Mouse (Mus musculus) heart, embryonic 11.5 days (tissue): Measurements from ENCODE around the gene Prcc. TPM values are rescaled to one million over a fixed set of nuclear protein-coding genes. Genes with fewer than 3 reads are reported as not detected.

Experiments used
- ATAC-seq: fragments of 200-750 bp; cut with Nextera tagmentation; replicated peaks from 2 replicates; pipeline ENCODE4 v1.8.0; 2017; ENCODE audit warnings: moderate library complexity; ENCODE audit not compliant: insufficient number of reproducible peaks, low FRiP score, low TSS enrichment
- H3K27ac ChIP-seq: fragments of 300-500 bp; sonication (generic); 2 replicates; pipeline ENCODE4 v1.5.1; 2014; ENCODE audit warnings: mild to moderate bottlenecking, low read depth, low read length
- H3K27me3 ChIP-seq: fragments of 300-500 bp; sonication (generic); 2 replicates; pipeline ENCODE4 v1.6.1; 2014; ENCODE audit warnings: mild to moderate bottlenecking, low read length, mixed read lengths; ENCODE audit not compliant: control insufficient read depth, insufficient read depth
- H3K36me3 ChIP-seq: fragments of 300-500 bp; sonication (generic); 2 replicates; pipeline ENCODE4 v1.6.1; 2014; ENCODE audit warnings: mild to moderate bottlenecking, low read length, moderate library complexity, mixed read lengths; ENCODE audit not compliant: control insufficient read depth, insufficient read depth
- H3K4me1 ChIP-seq: fragments of 300-500 bp; sonication (generic); 2 replicates; pipeline ENCODE4 v1.6.1; 2014; ENCODE audit warnings: low read length; ENCODE audit not compliant: control insufficient read depth, insufficient read depth
- H3K4me2 ChIP-seq: fragments of 300-500 bp; sonication (generic); 2 replicates; pipeline ENCODE4 v1.6.1; 2014; ENCODE audit warnings: mild to moderate bottlenecking, moderate library complexity
- H3K4me3 ChIP-seq: fragments of 300-500 bp; sonication (generic); 2 replicates; pipeline ENCODE4 v1.5.1; 2014; ENCODE audit warnings: low read depth, low read length
- H3K9ac ChIP-seq: fragments of 300-500 bp; sonication (generic); 2 replicates; pipeline ENCODE4 v1.6.1; 2014; ENCODE audit warnings: mild to moderate bottlenecking, low read depth, low read length, moderate library complexity
- H3K9me3 ChIP-seq: fragments of 300-500 bp; sonication (generic); replicated peaks from 2 replicates; pipeline ENCODE4 v1.6.1; 2016; ENCODE audit warnings: low read length; ENCODE audit not compliant: control insufficient read depth
- WGBS: fragments of 180-500 bp; shearing (Covaris S2); extraction: QIAGEN DNeasy Blood & Tissue Kit; methylation state at CpG from one replicate; pipeline ENCODE4 v1.1.7; 2014; ENCODE audit not compliant: insufficient replicate concordance; 5-methylcytosine and 5-hydroxymethylcytosine counted together
- polyA plus RNA-seq: library from polyadenylated mRNA; unstranded; fragments of >200 nt; fragmentation: Nextera tagmentation; extraction: Ambion mirVana; gene quantifications from 2 replicates; pipeline ENCODE4 v1.2.1, GENCODE M21; 2014

The Prcc gene
- polyA plus RNA-seq, result 14.1 and 14.5 TPM in 2 replicates

DNA sequence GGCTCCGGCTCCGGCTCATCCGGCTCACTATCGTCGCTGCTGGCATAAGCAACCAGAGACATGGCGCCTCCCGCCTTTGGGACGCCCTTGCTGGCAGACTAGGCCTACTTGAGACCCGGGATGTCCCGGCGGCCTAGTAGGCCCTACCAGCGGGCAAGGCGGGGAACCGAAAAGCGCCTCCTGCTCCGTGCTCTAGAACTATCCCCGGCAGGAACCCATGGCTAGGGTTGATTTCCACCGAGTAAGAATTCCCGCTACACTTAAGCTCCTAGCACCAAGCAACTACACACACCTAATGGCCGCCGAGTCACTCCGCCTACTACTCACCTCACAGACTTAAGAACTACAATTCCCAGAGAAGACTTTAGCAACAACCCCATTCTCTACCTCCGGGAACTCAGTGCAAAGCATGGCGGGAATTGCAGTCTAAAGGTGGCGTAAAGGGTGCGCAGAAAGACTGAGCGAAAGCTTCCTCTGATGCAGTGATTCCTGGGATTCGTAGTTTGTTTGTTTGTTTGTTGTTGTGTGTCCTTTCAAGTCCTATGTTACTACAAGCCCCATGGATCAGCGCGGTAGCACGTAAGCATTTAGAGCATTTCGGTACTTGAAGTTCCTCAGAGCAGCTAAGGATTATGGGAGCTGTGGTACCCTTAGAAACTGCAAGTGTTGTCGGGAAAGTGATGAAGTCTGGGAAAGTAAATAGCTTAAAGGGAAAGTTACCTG lies at the start of gene Prcc:
Gene Prcc, minus strand, starts transcription at position 328 of the 723 bp plus-strand sequence.
- 0 out of 2 replicates have a peak, but pooled peaks cover 2% of the 10 kb centered on the region for H3K9me3 ChIP-seq
- peaks cover 3% of the 10 kb centered on the region; the same call in 1 of the 2 replicates for H3K36me3 ChIP-seq
- H3K4me1 ChIP-seq, result peaks cover 17% of the 10 kb centered on the region
- 0% methylated on average over 33 of the region's 33 CpGs for WGBS
- H3K9ac ChIP-seq, result peak within 1 kb of the TSS; percentile 95
- no peaks in the 10 kb centered on the region for H3K27me3 ChIP-seq
- H3K27ac ChIP-seq, result peak within 1 kb of the TSS; percentile 92
- H3K4me3 ChIP-seq, result peak within 1 kb of the TSS; percentile 90
- ATAC-seq, result peak; percentile 97
- H3K4me2 ChIP-seq, result peak within 1 kb of the TSS; percentile 96

- ATAC-seq, result no peak
- Histone ChIP-seq H3K9ac (no peak overlapping the region), H3K4me1 (peaks cover 7% of the 10 kb centered on the region), H3K4me2 (no peak overlapping the region), H3K36me3 (peaks cover 26% of the 10 kb centered on the region), H3K9me3 (no peaks in the 10 kb centered on the region), H3K4me3 (no peak overlapping the region), H3K27me3 (no peaks in the 10 kb centered on the region), H3K27ac (no peak overlapping the region)
- 81% methylated on average over 4 of the region's 4 CpGs for WGBS
These were observed 49.8 kb upstream of the Prcc start for GRCm38 (mm10) chr3:87935201-87935600.

DNA sequence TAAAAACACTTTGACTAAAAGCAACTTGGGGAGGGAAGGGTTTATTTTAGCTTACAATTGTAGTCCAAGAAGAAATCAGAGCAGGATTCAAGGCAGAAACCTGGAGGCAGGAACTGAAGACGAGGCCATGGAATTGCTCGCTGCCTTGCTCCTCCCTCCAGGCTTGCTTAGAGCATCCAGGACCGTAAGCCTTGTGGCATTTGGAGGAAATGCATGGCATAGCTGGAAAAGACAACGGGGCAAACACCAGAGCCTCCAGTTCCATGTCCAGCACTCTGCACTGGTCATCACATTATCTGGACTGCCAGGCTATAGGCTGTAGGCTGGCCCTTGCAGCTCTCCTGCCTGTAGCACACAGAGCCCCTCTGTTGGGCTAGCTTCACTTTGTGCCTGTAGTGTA lies 49.1 kb upstream of the Prcc start:
- H3K27me3 ChIP-seq, result no peaks in the 10 kb centered on the region
- H3K4me1 ChIP-seq, result peaks cover 7% of the 10 kb centered on the region
- H3K4me3 ChIP-seq, result no peak overlapping the region
- H3K9me3 ChIP-seq, result no peaks in the 10 kb centered on the region
- no peak for ATAC-seq
- H3K4me2 ChIP-seq, result no peak overlapping the region
- WGBS, result 68% methylated on average over 4 of the region's 4 CpGs
- H3K36me3 ChIP-seq, result peaks cover 22% of the 10 kb centered on the region
- no peak overlapping the region for H3K9ac ChIP-seq
- H3K27ac ChIP-seq, result no peak overlapping the region

GRCm38 (mm10) chr3:87934026-87934425 lies 48.6 kb upstream of the Prcc start:
- no peak overlapping the region for H3K9ac ChIP-seq
- peaks cover 18% of the 10 kb centered on the region for H3K36me3 ChIP-seq
- no peak overlapping the region for H3K27ac ChIP-seq
- H3K4me3 ChIP-seq, result no peak overlapping the region
- H3K27me3 ChIP-seq, result no peaks in the 10 kb centered on the region
- H3K4me1 ChIP-seq, result peaks cover 12% of the 10 kb centered on the region
- H3K4me2 ChIP-seq, result no peak overlapping the region
- H3K9me3 ChIP-seq, result no peaks in the 10 kb centered on the region
- no peak for ATAC-seq
- WGBS, result 88% methylated on average over 5 of the region's 5 CpGs

DNA sequence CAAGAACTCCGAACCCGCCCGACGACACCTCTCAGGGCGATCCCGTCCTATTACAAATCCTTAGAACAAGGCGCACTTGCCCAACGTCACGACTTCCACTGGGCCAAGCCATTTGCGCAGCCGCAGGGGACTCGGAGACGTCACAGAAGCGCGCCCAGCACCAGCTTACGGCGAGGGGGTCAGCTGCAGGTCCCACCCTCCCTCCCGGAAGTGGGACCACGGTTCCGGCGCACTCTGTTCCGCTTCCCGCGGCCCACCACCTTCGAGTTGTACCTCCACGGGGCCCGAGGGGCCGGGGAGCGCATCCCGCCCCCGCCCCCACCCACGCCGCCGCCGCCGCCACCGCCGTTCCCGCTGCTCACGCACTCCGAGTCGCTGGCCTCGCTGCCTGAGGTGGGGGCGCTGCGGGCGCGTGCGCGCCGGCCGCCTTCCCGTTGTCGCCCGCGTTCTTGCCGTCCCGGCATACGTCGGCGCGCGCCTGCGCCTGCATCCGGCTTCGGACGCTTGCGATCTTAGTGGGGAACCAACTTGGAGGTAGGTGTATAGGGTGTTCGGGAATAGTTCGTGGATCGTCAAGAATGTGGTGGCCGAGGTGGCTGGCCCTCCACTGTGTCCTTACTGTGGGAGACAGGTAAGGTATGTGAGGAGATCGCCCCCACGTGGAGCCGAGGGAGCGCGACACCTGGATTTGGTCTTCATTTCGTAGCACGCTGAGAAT lies 44.8 kb upstream of the Prcc start, which contains the start of the genes Isg20l2 and Rrnad1:
Gene Isg20l2, plus strand, starts transcription at position 237 of the 718 bp plus-strand sequence.
Gene Rrnad1, minus strand, starts transcription at position 640 of the 718 bp plus-strand sequence.
- H3K9ac ChIP-seq, result peak within 1 kb of the TSS; percentile 97
- no peaks in the 10 kb centered on the region for H3K9me3 ChIP-seq
- peak; percentile 96 for ATAC-seq
- H3K27ac ChIP-seq, result peak within 1 kb of the TSS; percentile 76
- no peaks in the 10 kb centered on the region for H3K27me3 ChIP-seq
- under 1% methylated on average over 61 of the region's 78 CpGs for WGBS
- peak within 1 kb of the TSS; percentile 70 for H3K4me3 ChIP-seq
- H3K4me2 ChIP-seq, result peak within 1 kb of the TSS; percentile 87
- H3K4me1 ChIP-seq, result peaks cover 13% of the 10 kb centered on the region
- H3K36me3 ChIP-seq, result peaks cover 28% of the 10 kb centered on the region

DNA sequence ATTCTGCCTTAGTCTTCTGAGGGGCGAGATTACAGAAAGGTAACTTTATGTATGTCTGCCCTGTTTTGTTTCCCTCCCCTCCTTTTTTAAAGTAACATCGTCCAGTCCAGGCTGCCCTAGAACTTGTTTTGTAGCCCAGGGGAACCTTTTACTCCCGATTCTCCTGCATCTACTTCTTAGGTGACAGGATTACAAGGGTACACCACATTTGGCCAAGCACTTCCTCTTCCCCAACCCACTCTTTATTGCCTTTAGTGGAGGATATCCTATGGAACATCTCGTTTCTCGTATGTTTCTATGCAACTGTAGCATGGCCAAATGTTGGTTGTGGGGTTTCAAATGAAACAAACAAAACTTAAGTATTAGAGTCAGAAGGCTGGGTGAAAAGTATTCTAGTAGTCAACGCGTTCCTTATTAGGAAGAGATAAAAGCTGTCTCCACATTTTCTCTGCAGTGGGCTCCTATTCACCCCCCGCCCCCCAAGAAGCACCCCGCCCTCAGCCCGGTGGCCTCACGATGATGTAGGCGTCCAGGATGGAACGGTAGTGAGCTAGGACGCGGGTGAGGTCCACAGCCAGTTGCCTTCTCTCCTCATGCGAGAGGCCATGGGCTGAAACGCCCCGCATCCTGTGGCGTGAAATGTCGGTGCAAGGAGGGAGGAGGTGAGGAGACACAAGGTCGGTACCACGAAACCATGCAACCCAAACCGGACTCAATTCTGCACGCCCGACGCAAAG lies 44.1 kb upstream of the Prcc start:
- Histone ChIP-seq H3K27ac (peak overlapping the region; percentile 76), H3K9ac (peak overlapping the region; percentile 97), H3K4me1 (peaks cover 13% of the 10 kb centered on the region), H3K4me2 (peak overlapping the region; percentile 87), H3K4me3 (peak overlapping the region; percentile 70), H3K9me3 (no peaks in the 10 kb centered on the region), H3K27me3 (no peaks in the 10 kb centered on the region), H3K36me3 (peaks cover 30% of the 10 kb centered on the region)
- WGBS, result 7% methylated on average over 26 of the region's 26 CpGs
- peak; percentile 23 for ATAC-seq

GRCm38 (mm10) chr3:87927452-87927851 lies 42.0 kb upstream of the Prcc start:
- Histone ChIP-seq H3K4me3 (no peak overlapping the region), H3K4me1 (peaks cover 13% of the 10 kb centered on the region), H3K9ac (no peak overlapping the region), H3K27ac (no peak overlapping the region), H3K27me3 (no peaks in the 10 kb centered on the region), H3K4me2 (no peak overlapping the region), H3K9me3 (no peaks in the 10 kb centered on the region), H3K36me3 (peaks cover 37% of the 10 kb centered on the region)
- 85% methylated on average over 5 of the region's 5 CpGs for WGBS
- no peak for ATAC-seq

DNA sequence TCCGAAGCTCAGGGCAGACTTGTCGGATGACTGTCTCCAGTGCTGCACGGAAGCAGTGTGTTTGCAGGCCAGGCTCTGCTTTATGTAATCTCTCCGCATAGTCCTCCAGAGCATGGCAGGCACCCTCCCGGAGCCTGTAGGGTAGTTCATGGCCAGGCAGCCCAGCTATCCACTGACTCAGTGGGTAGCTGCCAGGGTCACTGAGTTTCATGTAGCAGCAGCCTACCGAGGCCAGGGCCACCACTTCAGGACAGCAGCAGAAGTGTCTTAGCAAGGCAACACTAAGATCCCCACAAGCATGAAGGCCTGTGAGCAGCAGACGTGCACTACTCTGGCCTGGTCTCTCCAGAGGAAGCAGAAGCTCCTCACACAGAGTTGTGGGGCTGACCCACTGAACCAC lies 39.6 kb upstream of the Prcc start:
- Histone ChIP-seq H3K36me3 (peaks cover 39% of the 10 kb centered on the region), H3K27me3 (no peaks in the 10 kb centered on the region), H3K4me1 (peaks cover 6% of the 10 kb centered on the region; the same call in 1 of the 2 replicates), H3K4me2 (no peak overlapping the region), H3K9me3 (no peaks in the 10 kb centered on the region), H3K27ac (no peak overlapping the region), H3K4me3 (no peak overlapping the region), H3K9ac (no peak overlapping the region)
- WGBS, result 79% methylated on average over 7 of the region's 7 CpGs
- ATAC-seq, result no peak
